Mouse (Mus musculus) liver, postnatal 0 days (tissue): ENCODE measurements around the gene 1700080E11Rik. TPM values are rescaled to one million over a fixed set of nuclear protein-coding genes. Genes with fewer than 3 reads are reported as not detected.
"Not testable (repeated sequence)": the region's sequence is repeated elsewhere in the genome, so short reads cannot be mapped to it uniquely, and the experiment has no call there.

ENCODE experiments used
- ATAC-seq: fragments of 200-750 bp; cut with Nextera tagmentation; 2 replicates; pipeline ENCODE4 v1.8.0; 2017; ENCODE audit warnings: mild to moderate bottlenecking, moderate library complexity
- DNase-seq: peaks from one replicate; pipeline ENCODE4 v3.0.0-alpha.2; 2016
- H3K27ac ChIP-seq: fragments of 300-500 bp; sonication (generic); 2 replicates; pipeline ENCODE4 v1.5.1; 2014; ENCODE audit warnings: antibody characterized with exemption, moderate library complexity, mild to moderate bottlenecking, low read depth
- H3K27me3 ChIP-seq: fragments of 300-500 bp; sonication (generic); 2 replicates; pipeline ENCODE4 v1.6.1; 2014; ENCODE audit warnings: low read length, control low read depth, mixed read lengths; ENCODE audit not compliant: insufficient read depth
- H3K36me3 ChIP-seq: fragments of 300-500 bp; sonication (generic); replicated peaks from 2 replicates; pipeline ENCODE4 v1.6.1; 2014; ENCODE audit warnings: mild to moderate bottlenecking, control low read depth, low read length, moderate library complexity, mixed read lengths; ENCODE audit not compliant: insufficient read depth
- H3K4me1 ChIP-seq: fragments of 300-500 bp; sonication (generic); 2 replicates; pipeline ENCODE4 v1.6.1; 2014; ENCODE audit warnings: antibody characterized with exemption, mild to moderate bottlenecking, control low read depth; ENCODE audit not compliant: insufficient read depth
- H3K4me2 ChIP-seq: fragments of 300-500 bp; sonication (generic); 2 replicates; pipeline ENCODE4 v1.6.1; 2014; ENCODE audit warnings: low read depth, mild to moderate bottlenecking, low read length, moderate library complexity, mixed read lengths
- H3K4me3 ChIP-seq: fragments of 300-500 bp; sonication (generic); 2 replicates; pipeline ENCODE4 v1.5.1; 2014; ENCODE audit warnings: low read depth, low read length
- H3K9ac ChIP-seq: fragments of 300-500 bp; sonication (generic); replicated peaks from 2 replicates; pipeline ENCODE4 v1.6.1; 2014; ENCODE audit warnings: mild to moderate bottlenecking, moderate library complexity
- H3K9me3 ChIP-seq: fragments of 300-500 bp; sonication (generic); 2 replicates; pipeline ENCODE4 v1.6.1; 2016; ENCODE audit warnings: mild to moderate bottlenecking, control low read depth, low read length, mixed read lengths
- CTCF ChIP-seq: sonication (generic); IDR thresholded peaks from 2 replicates; pipeline ENCODE4 v1.5.1; 2016; ENCODE audit warnings: antibody characterized with exemption, low read depth
- EP300 ChIP-seq: IDR thresholded peaks from 2 replicates; pipeline ENCODE4 v1.6.1; 2016; ENCODE audit warnings: antibody characterized with exemption, low read depth, mild to moderate bottlenecking
- WGBS: fragments of 180-500 bp; shearing (Covaris S2); extraction: QIAGEN DNeasy Blood & Tissue Kit; methylation state at CpG from one replicate; pipeline ENCODE4 v1.1.7; 2014; ENCODE audit not compliant: insufficient replicate concordance; 5-methylcytosine and 5-hydroxymethylcytosine counted together
- polyA plus RNA-seq: library from polyadenylated mRNA; unstranded; fragments of >200 nt; fragmentation: Nextera tagmentation; extraction: Ambion mirVana; gene quantifications from 2 replicates; pipeline ENCODE4 v1.2.1, GENCODE M21; 2015

1700080E11Rik gene
- polyA plus RNA-seq, 1 experiment from 2014 or later: not detected

- peak within 1 kb of the TSS; percentile 69 for H3K9ac ChIP-seq
- no peaks in the 10 kb centered on the region for H3K36me3 ChIP-seq
- ATAC-seq: peak; percentile 100
- peak within 1 kb of the TSS; percentile 60 for H3K27ac ChIP-seq
- peak; percentile 92 for DNase-seq
- H3K4me2 ChIP-seq: peak within 1 kb of the TSS; percentile 90
- TF ChIP-seq EP300 (no peak), CTCF (no peak)
- peak within 1 kb of the TSS; percentile 71 for H3K4me3 ChIP-seq
- H3K4me1 ChIP-seq: peaks cover 14% of the 10 kb centered on the region
- H3K27me3 ChIP-seq: no peaks in the 10 kb centered on the region
- no peaks in the 10 kb centered on the region for H3K9me3 ChIP-seq
- under 1% methylated on average over 54 of the region's 60 CpGs for WGBS
Observed at GRCm38 (mm10) chr9:105131253-105132001, 13.5 kb downstream of the 1700080E11Rik start, which contains the start of gene Nudt16. Gene Nudt16, minus strand, starts transcription at chr9:105131824.

- no peak overlapping the region for H3K4me3 ChIP-seq
- peak overlapping the region; percentile 90; the same call in 1 of the 2 replicates for H3K4me2 ChIP-seq
- no peaks in the 10 kb centered on the region for H3K9me3 ChIP-seq
- 91% methylated on average over 8 of the region's 8 CpGs for WGBS
- TF ChIP-seq CTCF: no peak
- TF ChIP-seq EP300: no peak
- H3K4me1 ChIP-seq: peaks cover 14% of the 10 kb centered on the region
- H3K27ac ChIP-seq: no peak overlapping the region
- H3K36me3 ChIP-seq: no peaks in the 10 kb centered on the region
- H3K27me3 ChIP-seq: no peaks in the 10 kb centered on the region
- DNase-seq: no peak
- 0 out of 2 replicates have a peak overlapping the region, but pooled peaks have one; percentile 69 for H3K9ac ChIP-seq
- ATAC-seq: no peak
Observed at GRCm38 (mm10) chr9:105130331-105130730, 14.6 kb downstream of the 1700080E11Rik start.

GRCm38 (mm10) chr9:105125206-105125605 is 19.7 kb downstream of the 1700080E11Rik start:
- not testable (repeated sequence) for H3K4me1 ChIP-seq, ATAC-seq, H3K9ac ChIP-seq, H3K27me3 ChIP-seq, H3K9me3 ChIP-seq, H3K36me3 ChIP-seq, H3K4me2 ChIP-seq, H3K4me3 ChIP-seq, H3K27ac ChIP-seq
- DNase-seq: peak; percentile 11
- 72% methylated on average over 3 of the region's 3 CpGs for WGBS

- no peak overlapping the region for H3K27ac ChIP-seq
- H3K27me3 ChIP-seq: no peaks in the 10 kb centered on the region
- H3K9me3 ChIP-seq: no peaks in the 10 kb centered on the region
- no peak overlapping the region for H3K4me3 ChIP-seq
- no peak overlapping the region for H3K9ac ChIP-seq
- DNase-seq: no peak
- H3K4me1 ChIP-seq: no peaks in the 10 kb centered on the region
- no peak overlapping the region for H3K4me2 ChIP-seq
- ATAC-seq: no peak
- TF ChIP-seq CTCF (no peak), EP300 (no peak)
- no peaks in the 10 kb centered on the region for H3K36me3 ChIP-seq
- WGBS: 73% methylated on average over 5 of the region's 5 CpGs
Observed at GRCm38 (mm10) chr9:105103893-105104292, 41.0 kb downstream of the 1700080E11Rik start.

GRCm38 (mm10) chr9:105101911-105102310 is 43.0 kb downstream of the 1700080E11Rik start:
- DNase-seq: no peak
- Histone ChIP-seq H3K9me3 (no peaks in the 10 kb centered on the region), H3K9ac (no peak overlapping the region), H3K27ac (no peak overlapping the region), H3K4me3 (no peak overlapping the region), H3K27me3 (no peaks in the 10 kb centered on the region), H3K36me3 (no peaks in the 10 kb centered on the region), H3K4me2 (no peak overlapping the region), H3K4me1 (no peaks in the 10 kb centered on the region)
- no peak for TF ChIP-seq EP300
- TF ChIP-seq CTCF: no peak
- whole genome bisulfite sequencing: 50% methylated on average over 1 of the region's 1 CpGs
- no peak for ATAC-seq

GRCm38 (mm10) chr9:105100807-105101570 is 43.9 kb downstream of the 1700080E11Rik start:
- 36% methylated on average over 15 of the region's 15 CpGs for WGBS
- no peaks in the 10 kb centered on the region for H3K9me3 ChIP-seq
- H3K9ac ChIP-seq: no peak overlapping the region
- ATAC-seq: no peak
- DNase-seq: no peak
- no peaks in the 10 kb centered on the region for H3K4me1 ChIP-seq
- no peak overlapping the region for H3K4me3 ChIP-seq
- no peaks in the 10 kb centered on the region for H3K36me3 ChIP-seq
- H3K4me2 ChIP-seq: no peak overlapping the region
- TF ChIP-seq CTCF (no peak), EP300 (no peak)
- H3K27ac ChIP-seq: no peak overlapping the region
- H3K27me3 ChIP-seq: no peaks in the 10 kb centered on the region

Other genes with a start within 250 kb of the 1700080E11Rik start
- 34.6 and 39.0 TPM in 2 replicates for gene Mrpl3, start 91.9 kb downstream of the 1700080E11Rik start, polyA plus RNA-seq
- gene Nudt16, start 13.3 kb downstream of the 1700080E11Rik start, polyA plus RNA-seq: 8.5 and 8.6 TPM in 2 replicates